Comparison of ENCODE assay signal across 7 mouse cellular contexts in genomic region chr12:36041281-36041589, GRCm38 (mm10). TPM values are rescaled to one million over a fixed set of nuclear protein-coding genes. Genes with fewer than 3 reads are reported as not detected.
DNase-seq lines count a peak whose midpoint lies in the region; ATAC-seq lines count a peak whose summit lies in the region.

No protein-coding gene starts in this region.

- peak overlapping the region; percentile 89 for H3K9ac ChIP-seq in lung, embryonic 16.5 days (ENCODE audit: low read length)
- H3K9ac ChIP-seq in forebrain, embryonic 13.5 days = peak overlapping the region; percentile 98
- H3K9ac ChIP-seq in limb, embryonic 13.5 days = no peak overlapping the region
- H3K9ac ChIP-seq in stomach, embryonic 14.5 days (replicated peaks; ENCODE audit: low read depth, low read length) = peak overlapping the region; percentile 53; the same call in 1 of the 2 replicates

- no peaks in the 10 kb centered on the region; the same call in 1 of the 2 replicates for H3K27me3 ChIP-seq in lung, embryonic 16.5 days (ENCODE audit: control insufficient read depth, insufficient read depth, low read depth, low read length)
- no peaks in the 10 kb centered on the region for H3K27me3 ChIP-seq in forebrain, embryonic 13.5 days
- H3K27me3 ChIP-seq in limb, embryonic 13.5 days = no peaks in the 10 kb centered on the region
- H3K27me3 ChIP-seq in stomach, embryonic 14.5 days (ENCODE audit: control insufficient read depth, insufficient read depth, low read length) = no peaks in the 10 kb centered on the region

- no peaks in the 10 kb centered on the region for H3K36me3 ChIP-seq in lung, embryonic 16.5 days (ENCODE audit: control insufficient read depth, insufficient read depth, low read length)
- H3K36me3 ChIP-seq in forebrain, embryonic 13.5 days (ENCODE audit: poor library complexity, severe bottlenecking) = peaks cover 8% of the 10 kb centered on the region; the same call in 1 of the 2 replicates
- H3K36me3 ChIP-seq in limb, embryonic 13.5 days = no peaks in the 10 kb centered on the region
- H3K36me3 ChIP-seq in stomach, embryonic 14.5 days (ENCODE audit: control insufficient read depth, insufficient read depth, low read length) = no peaks in the 10 kb centered on the region

- H3K4me2 ChIP-seq in lung, embryonic 16.5 days (ENCODE audit: low read depth, low read length) = peak overlapping the region; percentile 97
- peak overlapping the region; percentile 68 for H3K4me2 ChIP-seq in forebrain, embryonic 13.5 days
- peak overlapping the region; percentile 91 for H3K4me2 ChIP-seq in limb, embryonic 13.5 days (replicated peaks)
- H3K4me2 ChIP-seq in stomach, embryonic 14.5 days (replicated peaks; ENCODE audit: low read depth, low read length) = peak overlapping the region; percentile 95

- H3K4me1 ChIP-seq in lung, embryonic 16.5 days (replicated peaks; ENCODE audit: control insufficient read depth, insufficient read depth, low read length) = peaks cover 9% of the 10 kb centered on the region; the same call in 1 of the 2 replicates
- H3K4me1 ChIP-seq in forebrain, embryonic 13.5 days = peaks cover 21% of the 10 kb centered on the region
- peaks cover 14% of the 10 kb centered on the region; the same call in 1 of the 2 replicates for H3K4me1 ChIP-seq in limb, embryonic 13.5 days
- H3K4me1 ChIP-seq in stomach, embryonic 14.5 days (ENCODE audit: control insufficient read depth, insufficient read depth, low read length) = peaks cover 4% of the 10 kb centered on the region; the same call in 1 of the 2 replicates

- 14% methylated on average over 4 of the region's 4 CpGs for WGBS in lung, embryonic 16.5 days
- WGBS in forebrain, embryonic 13.5 days = 42% methylated on average over 4 of the region's 4 CpGs
- 50% methylated on average over 4 of the region's 4 CpGs for WGBS in limb, embryonic 13.5 days
- 20% methylated on average over 4 of the region's 4 CpGs for WGBS in stomach, embryonic 14.5 days

- peak overlapping the region; percentile 65 for H3K27ac ChIP-seq in lung, embryonic 16.5 days (ENCODE audit: low read length)
- no peak overlapping the region for H3K27ac ChIP-seq in forebrain, embryonic 13.5 days
- H3K27ac ChIP-seq in limb, embryonic 13.5 days = no peak overlapping the region
- no peak overlapping the region for H3K27ac ChIP-seq in stomach, embryonic 14.5 days (ENCODE audit: low read length)

- no peak for DNase-seq in lung, postnatal 10 days
- no peak for DNase-seq in cerebellum, adult 18-20 months
- DNase-seq in yolk sac, embryonic 10.5 days (ENCODE audit: low spot score) = no peak

- no peak for ATAC-seq in lung, embryonic 16.5 days (ENCODE audit: low read depth)
- no peak for ATAC-seq in forebrain, embryonic 13.5 days
- no peak for ATAC-seq in limb, embryonic 13.5 days (ENCODE audit: low FRiP score, low read depth)
- no peak for ATAC-seq in stomach, embryonic 14.5 days (ENCODE audit: insufficient number of reproducible peaks, insufficient read depth, low FRiP score, low read depth)

- no peaks in the 10 kb centered on the region for H3K9me3 ChIP-seq in lung, embryonic 16.5 days (ENCODE audit: control insufficient read depth, low read length)
- 0 out of 2 replicates have a peak, but pooled peaks cover 6% of the 10 kb centered on the region for H3K9me3 ChIP-seq in forebrain, embryonic 13.5 days (replicated peaks)
- no peaks in the 10 kb centered on the region for H3K9me3 ChIP-seq in limb, embryonic 13.5 days
- H3K9me3 ChIP-seq in stomach, embryonic 14.5 days (ENCODE audit: control insufficient read depth, low read depth, low read length) = no peaks in the 10 kb centered on the region

- peak overlapping the region; percentile 85 for H3K4me3 ChIP-seq in lung, embryonic 16.5 days (ENCODE audit: low read length)
- H3K4me3 ChIP-seq in forebrain, embryonic 13.5 days = peak overlapping the region; percentile 95
- H3K4me3 ChIP-seq in limb, embryonic 13.5 days = peak overlapping the region; percentile 86
- H3K4me3 ChIP-seq in stomach, embryonic 14.5 days (ENCODE audit: low read depth, low read length) = peak overlapping the region; percentile 87

RNA-seq across cellular contexts. Expression of gene Tspan13, which starts 1.1 kb away (rescaled TPM):
- 134 and 139 TPM in 2 replicates for polyA plus RNA-seq in lung, embryonic 16.5 days (2015; fragmentation: Nextera tagmentation; extraction: Ambion mirVana)
- polyA plus RNA-seq in forebrain, embryonic 13.5 days (2015; fragmentation: Nextera tagmentation; extraction: Ambion mirVana) = 272 and 274 TPM in 2 replicates
- 56.4 and 57.4 TPM in 2 replicates for polyA plus RNA-seq in limb, embryonic 13.5 days (2015; fragmentation: Nextera tagmentation; extraction: Ambion mirVana)
- polyA plus RNA-seq in stomach, embryonic 14.5 days (2014; fragmentation: Nextera tagmentation; extraction: Ambion mirVana) = 123 and 132 TPM in 2 replicates

RNA-seq across cellular contexts. Expression of gene Agr2, which starts 48.5 kb away (rescaled TPM):
- polyA plus RNA-seq in lung, embryonic 16.5 days (2015; fragmentation: Nextera tagmentation; extraction: Ambion mirVana) = 6.9 and 11.0 TPM in 2 replicates
- 1.5 TPM in 1 of 2 replicates, not detected in the other for polyA plus RNA-seq in forebrain, embryonic 13.5 days (2015; fragmentation: Nextera tagmentation; extraction: Ambion mirVana)
- polyA plus RNA-seq in limb, embryonic 13.5 days (2015; fragmentation: Nextera tagmentation; extraction: Ambion mirVana) = 0.32 and 1.5 TPM in 2 replicates
- polyA plus RNA-seq in stomach, embryonic 14.5 days (2014; fragmentation: Nextera tagmentation; extraction: Ambion mirVana) = 223 TPM in 2 replicates

Comparison
In these comparisons a context has a peak if more than half of its experiments do, and no peak if none do; other contexts are left out.
1. RNA of gene Agr2, which starts 48.5 kb away (polyA plus RNA-seq): 223 TPM in stomach, embryonic 14.5 days; 6.9 to 11.0 TPM in lung, embryonic 16.5 days, 1.5 TPM in forebrain, embryonic 13.5 days and 0.32 to 1.5 TPM in limb, embryonic 13.5 days; every median in the first group is over 10 times any median in the second.
2. Peak in every context shown above with its lines, with median percentiles within 50 percentile points of each other: H3K4me2 ChIP-seq and H3K4me3 ChIP-seq.